Mouse (Mus musculus): Measurements from ENCODE around the gene Nhlh1. TPM values are rescaled to one million over a fixed set of nuclear protein-coding genes. Genes with fewer than 3 reads are reported as not detected.

Gene Nhlh1
- total RNA-seq, 2 experiments from 2014 or later: not detected

DNA sequence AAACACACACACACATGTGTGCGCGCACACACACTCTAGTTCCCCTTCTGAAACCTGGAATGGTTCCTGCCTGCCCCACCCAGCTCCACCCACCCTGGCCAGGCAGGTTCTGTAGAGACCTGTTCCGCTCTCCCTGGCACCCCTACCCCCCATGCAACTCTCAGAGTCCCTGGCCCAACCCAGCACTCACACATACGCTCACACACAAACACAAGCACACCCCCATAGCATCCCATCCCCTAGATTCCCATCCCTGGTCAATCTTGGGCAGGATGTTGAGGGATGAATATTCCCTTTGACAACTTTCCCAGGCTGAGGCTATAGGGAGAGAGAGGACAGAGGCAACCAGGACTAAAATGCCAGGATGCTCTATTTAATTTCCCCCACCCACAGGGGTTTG, 38.0 kb downstream of the Nhlh1 start:
- intact Hi-C loops (cut with DNase I; ENCODE audit: low total_unique reads): no loop called here
- no peak for DNase-seq

DNA sequence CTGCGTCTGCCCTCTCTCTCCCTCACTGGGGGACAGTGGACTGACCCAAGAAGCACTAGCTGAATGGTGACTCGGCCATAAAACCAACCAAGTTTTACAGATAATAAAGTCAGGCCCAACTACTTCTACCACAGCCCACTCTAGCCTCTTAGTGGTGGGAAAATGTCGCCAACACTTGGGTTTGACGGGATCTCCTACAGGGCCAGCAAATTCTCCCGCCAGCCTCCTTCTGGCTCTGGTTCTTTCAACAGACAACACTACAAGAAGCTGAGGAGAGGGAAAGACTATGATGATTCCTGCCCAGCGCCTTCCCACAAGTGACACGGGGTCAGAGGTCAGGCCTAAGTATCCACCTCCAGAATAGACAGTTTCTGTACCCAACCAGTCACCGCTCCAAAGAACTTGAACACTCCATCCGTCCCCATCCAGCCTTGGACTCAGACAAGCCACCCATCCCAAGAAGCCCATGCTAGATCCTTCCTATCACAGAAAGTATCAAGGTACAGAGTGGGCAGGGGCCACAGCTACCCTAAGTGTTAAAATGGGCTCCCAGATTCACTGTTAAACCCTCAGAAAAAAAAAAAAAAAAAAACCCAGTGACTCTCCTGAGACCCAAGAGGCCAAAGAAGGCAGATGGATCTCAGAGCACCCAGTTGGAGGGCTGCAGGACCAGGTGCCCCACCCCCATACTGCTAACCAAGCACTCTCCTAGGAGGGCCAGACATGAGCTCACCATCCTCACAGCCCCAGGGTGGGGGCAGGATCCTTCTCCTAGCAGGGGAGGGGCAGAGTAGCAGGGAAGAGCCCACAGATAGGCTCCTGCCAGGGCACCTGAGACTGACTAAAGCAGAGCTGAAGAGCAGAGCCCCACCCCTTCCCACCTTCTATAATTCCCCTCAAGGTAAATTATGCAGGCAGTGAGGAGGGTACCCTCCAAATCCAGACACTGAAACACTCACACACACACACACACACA, 38.7 kb downstream of the Nhlh1 start:
- intact Hi-C loops (cut with DNase I; ENCODE audit: low total_unique reads): no loop called here
- no peak for DNase-seq

DNA sequence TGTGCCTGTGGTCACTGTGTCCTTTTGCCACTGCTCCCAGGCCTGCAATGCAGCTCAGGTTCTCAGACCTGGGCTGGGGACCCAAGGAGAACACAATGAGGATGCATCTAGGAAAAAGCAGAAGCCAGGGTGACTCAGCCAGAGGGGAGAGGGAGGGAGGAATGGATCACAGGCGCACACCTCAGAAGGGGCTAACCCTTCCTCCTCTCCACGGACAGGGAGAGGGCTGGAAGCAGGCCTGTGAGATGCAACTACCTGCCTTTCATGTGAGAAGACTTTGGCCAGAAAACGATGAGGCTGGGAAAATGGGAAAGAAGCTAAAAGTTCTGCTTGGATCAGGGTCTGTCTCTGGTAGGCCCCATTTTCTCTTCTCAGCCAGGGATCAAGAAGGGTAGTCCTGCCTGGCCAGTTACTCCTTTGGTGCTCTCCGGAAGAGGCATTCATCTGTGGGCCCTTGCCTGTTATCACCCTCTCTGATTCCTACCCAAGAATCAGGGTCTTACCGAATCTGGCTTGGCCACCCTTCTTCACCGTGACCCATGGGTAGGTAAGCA, 39.8 kb downstream of the Nhlh1 start:
- DNase-seq: no peak
- intact Hi-C loops (cut with DNase I; ENCODE audit: low total_unique reads): no loop called here

DNA sequence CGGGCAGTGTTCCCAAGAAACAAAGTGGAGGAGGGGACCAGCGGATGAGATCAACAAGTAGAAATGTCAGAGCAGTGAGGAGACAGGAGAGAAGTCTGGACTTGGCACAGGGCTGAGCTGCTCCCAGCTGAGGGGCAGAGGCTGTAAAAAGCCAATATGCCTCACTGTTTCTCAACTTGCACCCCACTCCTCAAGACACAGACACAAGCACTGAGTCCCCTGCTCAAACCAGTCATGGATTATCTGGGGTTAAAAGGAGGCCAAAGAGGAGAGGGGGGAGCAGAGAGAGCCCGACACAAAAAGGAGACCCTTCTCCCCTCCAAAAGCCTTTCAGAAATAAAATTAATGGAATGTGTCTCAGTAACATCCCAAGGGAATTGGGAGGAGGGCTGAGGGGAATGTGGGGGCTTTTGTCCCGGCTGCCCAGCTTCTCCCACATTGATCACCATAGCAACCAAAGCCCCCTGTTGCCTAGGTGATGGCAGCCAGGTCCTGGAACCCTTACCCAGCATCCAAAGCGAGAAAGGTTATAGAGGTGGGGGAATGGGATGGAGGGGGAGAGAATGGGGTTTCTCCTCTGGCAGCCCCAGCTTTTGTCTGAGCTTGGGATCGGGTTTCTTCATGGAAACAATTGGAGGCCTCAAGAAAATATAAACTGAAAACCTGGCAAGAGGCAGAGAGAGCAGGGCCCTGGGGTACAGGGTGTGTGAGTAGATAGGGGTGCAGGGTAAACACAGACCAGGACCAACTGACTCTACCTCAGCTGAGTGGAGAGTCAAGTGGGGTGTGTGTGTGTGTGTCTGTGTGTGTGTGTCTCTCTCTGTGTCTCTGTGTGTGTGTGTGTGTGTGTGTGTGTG, 40.5 kb downstream of the Nhlh1 start:
- no peak for DNase-seq
- intact Hi-C loops (cut with DNase I; ENCODE audit: low total_unique reads): no loop called here

DNA sequence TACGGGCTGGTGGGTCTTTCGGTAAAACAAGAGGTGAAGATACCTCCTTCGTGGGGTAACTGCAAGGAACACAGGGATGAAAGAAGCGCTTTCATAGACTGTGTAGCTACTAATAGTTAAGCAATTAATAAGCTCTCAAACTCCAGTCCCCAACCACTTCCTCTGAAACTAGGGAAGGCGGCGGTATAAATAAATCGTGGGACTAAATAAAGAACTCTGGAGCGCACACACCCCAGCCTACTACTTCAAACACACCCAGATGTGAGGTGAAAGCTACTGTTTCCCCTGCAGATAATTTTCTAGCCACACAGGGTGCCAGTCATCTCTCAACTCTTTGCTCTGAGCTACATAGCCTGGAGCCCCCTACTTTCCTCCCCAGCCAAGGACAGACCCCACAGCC, 41.3 kb downstream of the Nhlh1 start:
- intact Hi-C loops (cut with DNase I; ENCODE audit: low total_unique reads): no loop called here
- no peak for DNase-seq

DNA sequence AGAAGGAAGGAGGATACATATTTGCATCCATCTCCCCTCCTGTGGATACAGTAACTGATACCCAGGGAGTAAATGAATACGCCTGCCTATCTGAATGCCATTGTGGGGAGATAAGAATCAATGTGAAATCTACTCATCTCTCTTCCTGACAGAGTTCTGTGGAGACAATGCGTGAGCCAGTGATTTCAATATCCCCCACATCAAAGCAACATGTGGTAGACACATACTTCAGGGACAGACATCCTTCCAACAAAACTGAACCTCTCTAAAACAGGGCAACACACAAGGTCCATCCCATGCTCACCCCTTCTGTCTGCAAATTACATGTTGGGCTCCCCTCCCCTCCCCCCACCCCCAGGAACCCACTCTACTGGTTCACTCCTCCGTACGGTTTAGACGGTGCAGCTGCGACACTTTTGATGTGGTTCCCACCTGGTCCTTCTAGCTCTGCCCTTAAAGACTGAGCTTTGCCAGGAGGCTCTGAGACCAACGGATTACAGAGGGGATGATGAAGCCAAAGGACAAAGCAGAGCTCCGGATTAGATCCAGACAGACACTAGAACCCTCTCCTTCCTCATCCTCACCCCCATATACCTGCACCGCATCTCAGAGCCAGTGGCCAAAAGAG, 41.9 kb downstream of the Nhlh1 start:
- intact Hi-C loops (cut with DNase I; ENCODE audit: low total_unique reads): no loop called here

DNA sequence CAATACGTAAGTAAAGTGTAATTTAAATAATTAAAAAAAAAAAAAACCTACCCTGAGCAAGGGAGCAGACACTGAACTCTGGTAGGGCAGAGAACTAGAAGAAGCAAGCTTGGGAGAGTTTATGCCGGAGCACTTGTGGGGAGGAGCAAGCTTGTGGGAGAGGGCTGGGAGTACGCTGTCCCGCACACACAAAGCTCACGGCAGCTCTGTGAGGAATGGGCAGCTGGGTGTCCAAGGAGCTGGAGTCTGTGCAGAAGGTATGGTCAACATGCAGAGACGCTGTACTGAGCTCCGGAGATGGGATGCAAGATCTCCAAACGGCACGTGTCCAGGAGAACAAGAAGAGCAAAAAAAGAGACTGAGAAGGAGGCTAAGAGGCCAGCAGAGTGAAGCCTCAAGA, 42.6 kb downstream of the Nhlh1 start:
- intact Hi-C loops (cut with DNase I; ENCODE audit: low total_unique reads): no loop called here
- no peak for DNase-seq

More for the DNA sequence above, 41.9 kb downstream of the Nhlh1 start:
- no peak for DNase-seq

DNA sequence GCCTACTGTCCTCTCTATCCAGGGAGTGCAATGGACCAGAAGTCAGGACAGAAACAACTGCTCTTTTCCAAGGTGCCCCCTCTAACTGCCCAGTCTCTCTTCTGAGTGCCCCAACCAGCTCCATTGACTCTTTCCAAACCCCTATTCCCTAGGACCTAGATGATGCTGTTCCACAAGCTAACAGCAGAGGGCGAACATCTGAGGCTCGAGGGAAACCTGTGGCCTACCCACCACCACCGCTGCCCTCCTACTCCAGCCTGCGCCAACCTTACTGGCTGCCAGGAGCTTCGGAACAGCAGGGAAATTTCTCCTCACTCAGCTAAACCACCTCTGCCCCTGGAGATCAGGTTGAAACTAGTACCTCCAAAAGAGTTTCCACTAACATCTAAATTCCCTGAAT, 45.3 kb downstream of the Nhlh1 start:
- intact Hi-C loops (cut with DNase I; ENCODE audit: low total_unique reads): no loop called here
- DNase-seq: peak; percentile 58

DNA sequence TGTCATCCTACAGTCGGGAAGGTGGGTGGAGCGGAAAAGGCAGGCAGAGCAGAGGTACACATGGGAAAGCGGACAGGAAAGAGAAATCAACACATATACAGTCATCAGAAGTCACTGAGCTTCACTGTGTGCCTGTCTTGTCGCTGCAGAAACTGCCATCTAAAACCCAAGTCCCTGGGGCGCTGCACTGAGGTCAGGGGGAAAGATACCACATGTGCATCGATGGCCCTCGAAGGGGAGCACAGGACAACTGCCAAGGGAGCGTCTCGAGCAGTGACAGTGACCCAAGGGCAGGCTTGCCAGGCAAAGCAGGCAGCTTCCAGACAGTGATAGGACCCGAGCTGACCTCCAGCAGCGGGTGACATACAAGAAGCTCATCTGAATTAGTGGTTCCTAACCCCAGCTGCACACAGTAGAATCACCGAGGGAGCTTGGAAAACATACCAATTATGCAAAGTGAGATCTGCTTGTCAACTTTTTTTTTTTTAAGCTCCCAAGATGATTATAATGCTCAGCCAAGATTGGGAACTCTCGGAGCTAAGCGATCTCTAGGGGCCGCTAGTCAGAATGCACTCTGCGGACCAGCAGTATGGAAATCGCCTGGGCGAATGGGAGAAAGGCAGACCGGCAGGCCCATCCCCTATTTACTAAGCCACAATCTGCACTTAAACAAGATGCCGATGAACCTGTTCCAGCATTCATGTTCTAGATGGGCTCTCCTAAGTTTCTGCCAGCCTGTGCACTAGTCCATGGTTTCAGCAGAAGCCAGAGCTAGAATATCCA, 47.1 kb downstream of the Nhlh1 start:
- intact Hi-C loops (cut with DNase I; ENCODE audit: low total_unique reads): no loop called here
- no peak for DNase-seq

DNA sequence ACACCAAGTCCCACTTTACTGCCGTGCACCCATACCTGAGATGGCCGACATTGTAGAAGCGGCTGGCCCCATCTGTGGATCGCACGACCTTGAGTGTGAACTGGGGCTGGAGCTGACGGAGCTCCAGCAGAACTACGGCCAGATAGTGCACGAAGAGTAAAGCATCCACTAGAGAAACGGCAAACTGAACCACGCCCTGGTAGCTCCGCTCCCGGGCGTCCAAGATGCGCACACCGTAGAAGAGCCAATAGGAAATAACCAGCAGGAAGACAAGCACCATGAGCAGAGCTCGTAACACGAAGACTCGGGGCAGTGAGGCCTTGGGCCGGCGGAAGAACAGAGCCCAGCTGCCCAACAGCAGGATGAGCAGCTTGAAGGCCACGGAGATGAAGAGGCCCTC, 48.0 kb downstream of the Nhlh1 start:
- no peak for DNase-seq
- intact Hi-C loops (cut with DNase I; ENCODE audit: low total_unique reads): no loop called here

DNA sequence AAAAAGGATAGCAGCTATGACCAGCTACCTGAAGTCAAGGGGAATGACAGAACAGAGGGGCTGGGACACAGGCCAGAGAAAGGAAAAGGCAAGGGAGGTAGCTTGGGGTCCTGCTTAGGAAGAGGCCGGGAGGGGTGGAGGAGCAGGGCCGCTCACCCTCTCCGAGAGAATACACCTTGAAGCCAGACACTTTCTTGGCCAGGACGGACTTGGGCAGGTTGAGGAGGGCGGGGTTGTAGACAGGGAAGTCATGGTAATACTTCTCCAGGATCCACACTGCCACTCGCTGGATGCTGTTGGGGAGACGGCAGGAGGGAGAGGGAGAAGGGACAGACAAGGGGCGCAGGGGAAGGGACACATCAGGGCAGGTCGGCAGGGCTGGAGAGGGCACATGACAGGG, 49.0 kb downstream of the Nhlh1 start:
- intact Hi-C loops (cut with DNase I; ENCODE audit: low total_unique reads): no loop called here
- no peak for DNase-seq

DNA sequence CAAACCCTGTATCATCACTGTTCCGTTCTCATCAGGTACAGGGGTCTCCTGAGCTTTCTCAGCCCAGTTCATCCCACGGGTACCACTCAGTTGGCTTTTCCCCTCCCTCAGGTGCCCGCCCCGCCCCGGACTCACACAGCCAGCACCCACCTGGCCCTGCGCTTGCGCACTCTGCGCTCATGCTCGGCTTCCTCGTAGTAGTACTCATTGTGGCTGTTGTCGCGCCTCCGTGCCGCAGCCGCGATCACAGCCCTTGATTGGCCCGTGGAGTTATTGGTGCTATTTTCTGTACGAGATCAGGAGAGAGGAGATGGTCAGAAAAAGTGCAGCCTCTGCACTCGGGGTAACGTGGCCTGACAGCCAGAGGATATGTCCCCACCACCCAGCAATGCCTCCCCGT, 49.6 kb downstream of the Nhlh1 start:
- intact Hi-C loops (cut with DNase I; ENCODE audit: low total_unique reads): no loop called here
- no peak for DNase-seq

Other genes with a start within 250 kb of the Nhlh1 start
- 1 to 10 TPM; 1.1 to 1.4 TPM for gene Cd84, start 217.9 kb downstream of the Nhlh1 start, total RNA-seq (2021)
- under 1 TPM in 1 of 2 experiments, not detected in 1; 0.13 TPM for gene Gm10521, start 161.9 kb downstream of the Nhlh1 start, total RNA-seq (2021)
- gene Slamf6, start 140.1 kb downstream of the Nhlh1 start, total RNA-seq (2021): under 1 TPM in 1 of 2 experiments, not detected in 1; 0.09 TPM
- gene Vangl2, start 29.1 kb downstream of the Nhlh1 start, total RNA-seq (2021): 1 to 10 TPM; 1.9 to 2.6 TPM
- gene Copa, start 25.0 kb upstream of the Nhlh1 start, total RNA-seq (2021): 10 to 100 TPM; 80.8 to 80.9 TPM
- gene Ncstn, start 25.2 kb upstream of the Nhlh1 start, total RNA-seq (2021): 10 to 100 TPM; 33.6 to 34.5 TPM
- gene Pex19, start 69.2 kb upstream of the Nhlh1 start, total RNA-seq (2021): 10 to 100 TPM; 88.5 to 95.2 TPM
- 100 to 1,000 TPM; 131 to 134 TPM for gene Dcaf8, start 90.5 kb upstream of the Nhlh1 start, total RNA-seq (2021)
- gene Pea15a, start 149.2 kb upstream of the Nhlh1 start, total RNA-seq (2021): 10 to 100 TPM; 39.2 to 60.3 TPM
- 1,000 to 10,000 TPM; 6,638 to 7,021 TPM for gene Casq1, start 162.3 kb upstream of the Nhlh1 start, total RNA-seq (2021)
- under 1 TPM; 0.66 to 0.96 TPM for gene Atp1a4, start 200.8 kb upstream of the Nhlh1 start, total RNA-seq (2021)
- 10 to 100 TPM; 11.1 to 12.5 TPM for gene Igsf8, start 204.1 kb upstream of the Nhlh1 start, total RNA-seq (2021)
- gene Atp1a2, start 240.5 kb upstream of the Nhlh1 start, total RNA-seq (2021): 1,000 to 10,000 TPM in 1 of 2 experiments, 100 to 1,000 TPM in 1; 826 to 1,026 TPM